Mouse (Mus musculus): ENCODE measurements around the gene Cdkl4. TPM values are rescaled to one million over a fixed set of nuclear protein-coding genes. Genes with fewer than 3 reads are reported as not detected.
"Not testable (repeated sequence)": the region's sequence is repeated elsewhere in the genome, so short reads cannot be mapped to it uniquely, and the experiment has no call there.

The Cdkl4 gene
- polyA plus RNA-seq, 1 experiment: 18.3 TPM

DNA sequence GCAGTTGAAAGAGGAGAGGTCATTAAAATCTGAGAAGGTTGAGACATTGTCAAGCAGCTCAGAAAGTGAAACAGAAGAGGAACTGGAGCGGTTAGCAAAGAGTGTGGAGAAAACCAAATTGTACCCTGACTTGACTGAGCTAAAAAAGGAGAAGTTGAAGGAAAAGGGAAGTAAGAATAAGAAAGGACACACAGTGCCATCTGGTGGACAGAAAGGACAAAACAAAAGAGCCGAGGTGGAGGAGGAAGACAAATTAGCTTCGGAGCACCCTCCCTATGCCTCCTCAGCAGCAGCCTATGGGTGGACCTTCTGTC, 13.0 kb downstream of the Cdkl4 start:
- no peaks in the 10 kb centered on the region for H3K36me3 ChIP-seq (ENCODE audit: control insufficient read depth, insufficient read depth, low read length)
- TF ChIP-seq CTCF (IDR thresholded peaks at IDR 0.05; ENCODE audit: control insufficient read depth, insufficient read depth, insufficient replicate concordance, low read depth, low read length) (no peak), POLR2A (IDR thresholded peaks at IDR 0.05; ENCODE audit: control insufficient read depth, low read depth, low read length) (no peak)

DNA sequence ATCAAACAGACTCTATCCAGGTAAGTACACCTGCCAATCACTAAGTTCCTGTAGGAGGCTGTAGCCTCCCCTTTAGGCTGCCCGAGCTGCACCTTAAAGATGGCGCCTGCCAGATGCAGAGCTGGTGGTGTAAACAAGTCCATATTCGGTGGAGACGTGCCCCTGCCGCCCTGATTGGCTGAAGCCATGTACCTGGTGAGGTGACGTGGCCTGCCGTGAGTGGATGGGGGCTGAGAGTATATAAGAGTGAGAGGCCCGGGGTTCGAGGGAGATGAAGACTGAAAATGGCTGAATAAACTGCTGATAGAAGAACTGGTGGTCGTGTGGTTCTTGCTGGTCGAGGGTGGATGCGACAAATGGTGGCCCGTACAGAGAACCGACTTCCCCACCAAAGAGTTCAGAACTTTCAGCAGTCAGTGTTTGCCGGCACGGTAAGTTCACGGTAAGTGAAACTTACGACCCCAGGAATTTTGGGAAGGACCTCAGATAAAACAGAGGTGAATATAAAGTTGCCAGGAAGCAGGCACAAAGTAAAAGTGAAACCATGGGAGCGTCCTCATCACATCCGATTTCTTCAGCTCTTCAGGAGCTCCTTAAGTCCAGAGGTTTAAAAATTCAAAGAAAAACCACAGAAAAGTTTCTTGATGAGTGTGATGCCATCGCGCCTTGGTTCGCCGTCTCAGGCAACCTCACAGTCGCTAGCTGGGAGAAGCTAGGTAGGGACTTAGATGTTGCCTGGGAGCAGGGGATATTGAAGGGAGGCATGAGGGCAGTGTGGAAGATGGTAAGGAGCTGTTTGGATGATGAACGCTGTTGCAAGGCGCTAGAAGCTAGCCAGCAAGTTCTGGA, 13.6 kb downstream of the Cdkl4 start:
- H3K4me1 ChIP-seq (ENCODE audit: control insufficient read depth, insufficient read depth, low read length); H3K27me3 ChIP-seq (ENCODE audit: control insufficient read depth, insufficient read depth, low read length); H3K27ac ChIP-seq (ENCODE audit: control insufficient read depth, insufficient read depth, low read depth, low read length); H3K36me3 ChIP-seq (ENCODE audit: control insufficient read depth, insufficient read depth, low read length); H3K4me3 ChIP-seq (ENCODE audit: control insufficient read depth, low read depth, low read length): not testable (repeated sequence)

More for the DNA sequence above, 13.0 kb downstream of the Cdkl4 start:
- H3K4me3 ChIP-seq (ENCODE audit: control insufficient read depth, low read depth, low read length): no peak overlapping the region
- H3K27ac ChIP-seq (ENCODE audit: control insufficient read depth, insufficient read depth, low read depth, low read length): no peak overlapping the region
- H3K27me3 ChIP-seq (ENCODE audit: control insufficient read depth, insufficient read depth, low read length): no peaks in the 10 kb centered on the region
- H3K4me1 ChIP-seq (ENCODE audit: control insufficient read depth, insufficient read depth, low read length): no peaks in the 10 kb centered on the region; the same call in 1 of the 2 replicates

GRCm38 (mm10) chr17:80562792-80563191, 14.8 kb downstream of the Cdkl4 start:
- Histone ChIP-seq H3K36me3 (ENCODE audit: control insufficient read depth, insufficient read depth, low read length) (no peaks in the 10 kb centered on the region; the same call in 1 of the 2 replicates), H3K27me3 (ENCODE audit: control insufficient read depth, insufficient read depth, low read length) (no peaks in the 10 kb centered on the region), H3K27ac (ENCODE audit: control insufficient read depth, insufficient read depth, low read depth, low read length) (no peak overlapping the region), H3K4me1 (ENCODE audit: control insufficient read depth, insufficient read depth, low read length) (peaks cover 4% of the 10 kb centered on the region), H3K4me3 (ENCODE audit: control insufficient read depth, low read depth, low read length) (no peak overlapping the region)
- TF ChIP-seq CTCF (IDR thresholded peaks at IDR 0.05; ENCODE audit: control insufficient read depth, insufficient read depth, insufficient replicate concordance, low read depth, low read length): no peak
- TF ChIP-seq POLR2A (IDR thresholded peaks at IDR 0.05; ENCODE audit: control insufficient read depth, low read depth, low read length): no peak

- peak; percentile 83; the same call in 1 of the 2 replicates for TF ChIP-seq CTCF (IDR thresholded peaks at IDR 0.05; ENCODE audit: control insufficient read depth, insufficient read depth, insufficient replicate concordance, low read depth, low read length)
- TF ChIP-seq POLR2A (IDR thresholded peaks at IDR 0.05; ENCODE audit: control insufficient read depth, low read depth, low read length): no peak
- no peaks in the 10 kb centered on the region for H3K27me3 ChIP-seq (ENCODE audit: control insufficient read depth, insufficient read depth, low read length)
- H3K4me1 ChIP-seq (ENCODE audit: control insufficient read depth, insufficient read depth, low read length): peaks cover 4% of the 10 kb centered on the region
- no peak overlapping the region for H3K27ac ChIP-seq (ENCODE audit: control insufficient read depth, insufficient read depth, low read depth, low read length)
- H3K4me3 ChIP-seq (ENCODE audit: control insufficient read depth, low read depth, low read length): no peak overlapping the region
- no peaks in the 10 kb centered on the region; the same call in none of the 2 replicates for H3K36me3 ChIP-seq (ENCODE audit: control insufficient read depth, insufficient read depth, low read length)
These were observed 16.8 kb downstream of the Cdkl4 start for GRCm38 (mm10) chr17:80560669-80561401.

DNA sequence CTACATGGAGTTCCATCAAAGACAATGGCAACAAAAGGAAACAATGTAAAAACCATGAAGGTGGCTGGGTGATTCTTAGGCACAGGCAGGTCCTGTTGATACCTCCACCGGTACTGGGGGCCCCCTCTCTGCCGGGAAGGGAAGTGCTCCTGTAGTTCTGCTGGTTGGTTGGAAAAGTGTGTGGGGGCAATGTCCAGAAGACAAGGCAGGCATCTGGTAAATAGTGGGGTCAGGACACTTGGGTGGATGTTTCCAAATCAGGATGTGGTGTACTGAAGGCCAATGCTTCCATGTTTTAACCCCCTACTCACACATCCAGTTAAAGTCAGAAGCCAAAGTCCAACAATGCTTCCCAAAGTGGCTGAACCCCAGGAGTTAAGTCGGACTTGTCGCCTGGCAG, 17.9 kb downstream of the Cdkl4 start:
- Histone ChIP-seq H3K27ac (ENCODE audit: control insufficient read depth, insufficient read depth, low read depth, low read length) (no peak overlapping the region), H3K36me3 (ENCODE audit: control insufficient read depth, insufficient read depth, low read length) (no peaks in the 10 kb centered on the region; the same call in none of the 2 replicates), H3K4me3 (ENCODE audit: control insufficient read depth, low read depth, low read length) (no peak overlapping the region), H3K4me1 (ENCODE audit: control insufficient read depth, insufficient read depth, low read length) (peaks cover 4% of the 10 kb centered on the region), H3K27me3 (ENCODE audit: control insufficient read depth, insufficient read depth, low read length) (no peaks in the 10 kb centered on the region)
- TF ChIP-seq POLR2A (IDR thresholded peaks at IDR 0.05; ENCODE audit: control insufficient read depth, low read depth, low read length): no peak
- TF ChIP-seq CTCF (IDR thresholded peaks at IDR 0.05; ENCODE audit: control insufficient read depth, insufficient read depth, insufficient replicate concordance, low read depth, low read length): peak; percentile 8; the same call in 1 of the 2 replicates

DNA sequence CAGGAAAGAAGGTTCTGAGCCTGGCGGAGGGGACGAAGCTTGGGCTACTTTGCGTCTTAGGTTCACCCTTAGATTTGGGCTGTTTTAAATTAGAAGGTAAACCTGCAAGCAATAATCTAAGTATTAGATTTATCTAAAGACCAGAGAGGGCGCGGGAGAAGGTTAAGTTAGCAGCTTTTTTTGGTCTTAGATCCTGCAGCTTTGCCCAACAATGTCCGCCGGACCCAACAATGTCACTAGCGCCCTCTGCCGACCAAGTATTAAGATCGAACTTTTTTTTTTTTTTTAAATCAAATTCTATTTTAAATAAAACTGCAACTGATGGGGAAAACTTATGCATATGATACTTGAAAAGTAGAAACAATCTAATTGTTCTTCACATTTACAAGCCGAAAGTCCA, 18.6 kb downstream of the Cdkl4 start:
- peaks cover 4% of the 10 kb centered on the region for H3K4me1 ChIP-seq (ENCODE audit: control insufficient read depth, insufficient read depth, low read length)
- no peak overlapping the region for H3K27ac ChIP-seq (ENCODE audit: control insufficient read depth, insufficient read depth, low read depth, low read length)
- TF ChIP-seq CTCF (IDR thresholded peaks at IDR 0.05; ENCODE audit: control insufficient read depth, insufficient read depth, insufficient replicate concordance, low read depth, low read length) (peak; percentile 38; the same call in 1 of the 2 replicates), POLR2A (IDR thresholded peaks at IDR 0.05; ENCODE audit: control insufficient read depth, low read depth, low read length) (no peak)
- H3K27me3 ChIP-seq (ENCODE audit: control insufficient read depth, insufficient read depth, low read length): no peaks in the 10 kb centered on the region
- H3K36me3 ChIP-seq (ENCODE audit: control insufficient read depth, insufficient read depth, low read length): no peaks in the 10 kb centered on the region; the same call in none of the 2 replicates
- peak overlapping the region; percentile 55 for H3K4me3 ChIP-seq (ENCODE audit: control insufficient read depth, low read depth, low read length)

DNA sequence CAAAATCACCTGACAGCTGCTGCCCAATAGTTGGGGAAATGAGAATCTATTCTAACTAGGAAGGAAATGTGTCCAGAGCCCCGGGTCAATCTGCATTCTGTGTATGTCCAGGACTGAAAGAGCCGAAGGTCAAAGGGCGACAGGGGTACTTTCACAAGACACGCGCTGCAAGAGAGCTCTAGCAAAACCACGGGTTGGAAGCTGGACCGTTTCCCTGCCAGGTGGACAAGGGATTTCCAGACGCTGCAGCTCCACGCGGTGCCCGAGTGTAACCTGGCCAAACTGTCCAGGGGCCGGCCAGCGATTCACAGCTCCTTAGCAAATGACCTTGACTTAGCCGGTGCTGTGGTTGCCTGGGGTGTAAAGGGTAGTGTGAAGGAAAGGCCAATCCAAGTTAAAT, 19.0 kb downstream of the Cdkl4 start:
- no peak overlapping the region for H3K27ac ChIP-seq (ENCODE audit: control insufficient read depth, insufficient read depth, low read depth, low read length)
- peak overlapping the region; percentile 55 for H3K4me3 ChIP-seq (ENCODE audit: control insufficient read depth, low read depth, low read length)

More for the DNA sequence above, 19.0 kb downstream of the Cdkl4 start:
- Histone ChIP-seq H3K4me1 (ENCODE audit: control insufficient read depth, insufficient read depth, low read length) (peaks cover 6% of the 10 kb centered on the region), H3K27me3 (ENCODE audit: control insufficient read depth, insufficient read depth, low read length) (no peaks in the 10 kb centered on the region), H3K36me3 (ENCODE audit: control insufficient read depth, insufficient read depth, low read length) (no peaks in the 10 kb centered on the region; the same call in none of the 2 replicates)
- TF ChIP-seq POLR2A (IDR thresholded peaks at IDR 0.05; ENCODE audit: control insufficient read depth, low read depth, low read length) (no peak), CTCF (IDR thresholded peaks at IDR 0.05; ENCODE audit: control insufficient read depth, insufficient read depth, insufficient replicate concordance, low read depth, low read length) (no peak)

Measured in testis, adult 2 months (tissue).